Mouse (Mus musculus): ENCODE results near the gene Rps25.

GRCm38 (mm10) chr9:44411601-44412130 lies 4.7 kb downstream of the Rps25 start:
- TF ChIP-seq CTCF (conservative IDR thresholded peaks at IDR 0.05; ENCODE audit: insufficient read depth, insufficient read length, low read depth, low read length), result no peak
- no peak for TF ChIP-seq POLR2A (IDR thresholded peaks at IDR 0.05; ENCODE audit: low read depth, low read length)

Data from kidney, adult 2 months (tissue).